Mouse (Mus musculus): ENCODE results near the gene Bcl2. TPM values are rescaled to one million over a fixed set of nuclear protein-coding genes. Genes with fewer than 3 reads are reported as not detected.

The Bcl2 gene
- polyA plus RNA-seq, 1 experiment, result 5.3 TPM

GRCm38 (mm10) chr1:106631869-106632463 is 82.1 kb downstream of the Bcl2 start:
- Histone ChIP-seq H3K4me3 (ENCODE audit: insufficient read depth, low read length) (no peak overlapping the region), H3K4me1 (ENCODE audit: control insufficient read depth, insufficient read depth, low read length) (peaks cover 17% of the 10 kb centered on the region)
- TF ChIP-seq POLR2A (IDR thresholded peaks at IDR 0.05; ENCODE audit: low read depth, low read length), result no peak
- TF ChIP-seq CTCF (IDR thresholded peaks at IDR 0.05; ENCODE audit: borderline replicate concordance, insufficient read depth, low read length), result no peak

GRCm38 (mm10) chr1:106630973-106631372 is 83.1 kb downstream of the Bcl2 start:
- H3K4me3 ChIP-seq (ENCODE audit: insufficient read depth, low read length), result no peak overlapping the region
- peaks cover 17% of the 10 kb centered on the region for H3K4me1 ChIP-seq (ENCODE audit: control insufficient read depth, insufficient read depth, low read length)
- TF ChIP-seq CTCF (IDR thresholded peaks at IDR 0.05; ENCODE audit: borderline replicate concordance, insufficient read depth, low read length) (no peak), POLR2A (IDR thresholded peaks at IDR 0.05; ENCODE audit: low read depth, low read length) (no peak)
- no peak overlapping the region for H3K27ac ChIP-seq (ENCODE audit: insufficient read depth, low read length)

More at GRCm38 (mm10) chr1:106631869-106632463, 82.1 kb downstream of the Bcl2 start:
- no peak overlapping the region for H3K27ac ChIP-seq (ENCODE audit: insufficient read depth, low read length)

- Histone ChIP-seq H3K4me3 (ENCODE audit: insufficient read depth, low read length) (no peak overlapping the region), H3K27ac (ENCODE audit: insufficient read depth, low read length) (peak overlapping the region; percentile 79), H3K4me1 (ENCODE audit: control insufficient read depth, insufficient read depth, low read length) (peaks cover 17% of the 10 kb centered on the region)
- no peak for TF ChIP-seq CTCF (IDR thresholded peaks at IDR 0.05; ENCODE audit: borderline replicate concordance, insufficient read depth, low read length)
- no peak for TF ChIP-seq POLR2A (IDR thresholded peaks at IDR 0.05; ENCODE audit: low read depth, low read length)
These were observed 84.0 kb downstream of the Bcl2 start for GRCm38 (mm10) chr1:106629931-106630682.

- peaks cover 17% of the 10 kb centered on the region for H3K4me1 ChIP-seq (ENCODE audit: control insufficient read depth, insufficient read depth, low read length)
- no peak overlapping the region for H3K4me3 ChIP-seq (ENCODE audit: insufficient read depth, low read length)
- H3K27ac ChIP-seq (ENCODE audit: insufficient read depth, low read length), result peak overlapping the region; percentile 79
- 0 out of 2 replicates have a peak, but pooled peaks have one; percentile 20 for TF ChIP-seq POLR2A (IDR thresholded peaks at IDR 0.05; ENCODE audit: low read depth, low read length)
- no peak for TF ChIP-seq CTCF (IDR thresholded peaks at IDR 0.05; ENCODE audit: borderline replicate concordance, insufficient read depth, low read length)
These were observed 84.6 kb downstream of the Bcl2 start for GRCm38 (mm10) chr1:106629470-106629830.

- Histone ChIP-seq H3K4me3 (ENCODE audit: insufficient read depth, low read length) (no peak overlapping the region), H3K4me1 (ENCODE audit: control insufficient read depth, insufficient read depth, low read length) (peaks cover 17% of the 10 kb centered on the region), H3K27ac (ENCODE audit: insufficient read depth, low read length) (peak overlapping the region; percentile 79)
- no peak for TF ChIP-seq POLR2A (IDR thresholded peaks at IDR 0.05; ENCODE audit: low read depth, low read length)
- peak; percentile 47; the same call in 1 of the 2 replicates for TF ChIP-seq CTCF (IDR thresholded peaks at IDR 0.05; ENCODE audit: borderline replicate concordance, insufficient read depth, low read length)
These were observed 85.2 kb downstream of the Bcl2 start for GRCm38 (mm10) chr1:106628718-106629469.

GRCm38 (mm10) chr1:106628279-106628678 is 85.8 kb downstream of the Bcl2 start:
- no peak overlapping the region for H3K4me3 ChIP-seq (ENCODE audit: insufficient read depth, low read length)
- TF ChIP-seq CTCF (IDR thresholded peaks at IDR 0.05; ENCODE audit: borderline replicate concordance, insufficient read depth, low read length) (no peak), POLR2A (IDR thresholded peaks at IDR 0.05; ENCODE audit: low read depth, low read length) (no peak)
- peaks cover 17% of the 10 kb centered on the region for H3K4me1 ChIP-seq (ENCODE audit: control insufficient read depth, insufficient read depth, low read length)
- H3K27ac ChIP-seq (ENCODE audit: insufficient read depth, low read length), result no peak overlapping the region

- no peak for TF ChIP-seq POLR2A (IDR thresholded peaks at IDR 0.05; ENCODE audit: low read depth, low read length)
- no peak for TF ChIP-seq CTCF (IDR thresholded peaks at IDR 0.05; ENCODE audit: borderline replicate concordance, insufficient read depth, low read length)
These were observed 86.8 kb downstream of the Bcl2 start for GRCm38 (mm10) chr1:106627241-106627640.

GRCm38 (mm10) chr1:106620174-106620931 is 93.7 kb downstream of the Bcl2 start:
- H3K4me1 ChIP-seq (ENCODE audit: control insufficient read depth, insufficient read depth, low read length), result peaks cover 9% of the 10 kb centered on the region
- peak overlapping the region; percentile 51; the same call in 1 of the 2 replicates for H3K27ac ChIP-seq (ENCODE audit: insufficient read depth, low read length)
- no peak overlapping the region for H3K4me3 ChIP-seq (ENCODE audit: insufficient read depth, low read length)
- TF ChIP-seq POLR2A (IDR thresholded peaks at IDR 0.05; ENCODE audit: low read depth, low read length) (no peak), CTCF (IDR thresholded peaks at IDR 0.05; ENCODE audit: borderline replicate concordance, insufficient read depth, low read length) (no peak)

More at GRCm38 (mm10) chr1:106627241-106627640, 86.8 kb downstream of the Bcl2 start:
- Histone ChIP-seq H3K4me3 (ENCODE audit: insufficient read depth, low read length) (no peak overlapping the region), H3K4me1 (ENCODE audit: control insufficient read depth, insufficient read depth, low read length) (peaks cover 17% of the 10 kb centered on the region), H3K27ac (ENCODE audit: insufficient read depth, low read length) (no peak overlapping the region)

GRCm38 (mm10) chr1:106618814-106619213 is 95.3 kb downstream of the Bcl2 start:
- peaks cover 9% of the 10 kb centered on the region for H3K4me1 ChIP-seq (ENCODE audit: control insufficient read depth, insufficient read depth, low read length)
- H3K4me3 ChIP-seq (ENCODE audit: insufficient read depth, low read length), result no peak overlapping the region
- no peak for TF ChIP-seq CTCF (IDR thresholded peaks at IDR 0.05; ENCODE audit: borderline replicate concordance, insufficient read depth, low read length)
- no peak for TF ChIP-seq POLR2A (IDR thresholded peaks at IDR 0.05; ENCODE audit: low read depth, low read length)
- H3K27ac ChIP-seq (ENCODE audit: insufficient read depth, low read length), result no peak overlapping the region
